Mouse (Mus musculus) erythroblast, embryonic 14.5 days (primary cell): Measurements from ENCODE around the gene Zbtb25. TPM values are rescaled to one million over a fixed set of nuclear protein-coding genes. Genes with fewer than 3 reads are reported as not detected.
A peak's percentile ranks its signal among the peaks of the same experiment; 100 is the strongest.

ENCODE experiments used
- H3K27me3 ChIP-seq: 2 replicates; pipeline ENCODE4 v1.6.1; 2012; ENCODE audit warnings: inconsistent platforms; ENCODE audit not compliant: control insufficient read depth
- H3K36me3 ChIP-seq: 2 replicates; pipeline ENCODE4 v1.6.1; 2012; ENCODE audit warnings: mild to moderate bottlenecking, inconsistent platforms; ENCODE audit not compliant: control insufficient read depth
- H3K4me1 ChIP-seq: 2 replicates; pipeline ENCODE4 v1.6.1; 2012; ENCODE audit warnings: inconsistent platforms; ENCODE audit not compliant: control insufficient read depth
- H3K4me3 ChIP-seq: replicated peaks from 2 replicates; pipeline ENCODE3; 2012; ENCODE audit warnings: moderate library complexity, mild to moderate bottlenecking, inconsistent platforms
- H3K9me3 ChIP-seq: 2 replicates; pipeline ENCODE4 v1.6.1; 2012; ENCODE audit warnings: low read length, inconsistent platforms, mixed read lengths; ENCODE audit not compliant: control insufficient read depth
- GATA1 ChIP-seq: IDR thresholded peaks from 2 replicates; pipeline ENCODE4 v1.6.1; 2012; ENCODE audit warnings: low read length, inconsistent platforms, mixed read lengths
- TAL1 ChIP-seq: IDR thresholded peaks from 3 replicates; pipeline ENCODE4 v1.6.1; 2012; ENCODE audit warnings: low read length, inconsistent platforms, mixed read lengths
- polyA plus RNA-seq: library from polyadenylated mRNA; stranded (reverse); fragments of >175 nt; gene quantifications from 2 replicates; pipeline ENCODE4 v1.2.3, GENCODE M21; 2012

The Zbtb25 gene
- 0.29 and 0.59 TPM in 2 replicates for polyA plus RNA-seq

- Histone ChIP-seq H3K4me1 (peaks cover 75% of the 10 kb centered on the region), H3K36me3 (peaks cover 13% of the 10 kb centered on the region), H3K27me3 (no peaks in the 10 kb centered on the region), H3K4me3 (peak within 1 kb of the TSS; percentile 96), H3K9me3 (no peaks in the 10 kb centered on the region)
- TF ChIP-seq TAL1 (no peak), GATA1 (no peak)
Observed at GRCm38 (mm10) chr12:76369206-76369977, at the start of gene Zbtb25. TSS of gene Zbtb25 (minus strand) at chr12:76369602.

DNA sequence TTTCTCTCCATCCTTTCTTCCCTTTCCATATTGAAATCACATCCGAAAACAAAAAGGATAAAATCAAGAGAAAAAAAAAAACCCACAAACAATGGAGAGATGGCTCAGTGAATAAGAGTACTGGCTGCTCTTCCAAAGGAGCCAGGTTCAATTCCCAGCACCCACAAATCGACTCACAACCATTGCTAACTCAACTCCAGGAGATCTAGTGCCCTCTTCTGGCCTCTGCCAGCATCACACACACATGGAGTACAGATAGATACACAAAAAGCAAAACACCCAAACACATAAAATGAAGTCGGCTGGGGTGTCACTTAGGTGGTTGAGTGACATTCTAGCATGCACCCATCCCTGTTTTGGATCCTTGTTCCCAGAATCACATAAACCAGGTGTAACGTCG, 48.9 kb upstream of the Zbtb25 start:
- Histone ChIP-seq H3K4me1 (peaks cover 12% of the 10 kb centered on the region), H3K9me3 (peaks cover 13% of the 10 kb centered on the region), H3K36me3 (no peaks in the 10 kb centered on the region), H3K27me3 (peaks cover 36% of the 10 kb centered on the region), H3K4me3 (no peak overlapping the region)
- no peak for TF ChIP-seq GATA1
- TF ChIP-seq TAL1 = no peak

GRCm38 (mm10) chr12:76417433-76417854, 48.0 kb upstream of the Zbtb25 start, which contains the start of gene Ppp1r36:
TSS of gene Ppp1r36 (plus strand) at chr12:76417538.
- TF ChIP-seq TAL1 = no peak
- no peak for TF ChIP-seq GATA1
- peaks cover 13% of the 10 kb centered on the region for H3K9me3 ChIP-seq
- H3K4me3 ChIP-seq = no peak within 1 kb of the TSS
- H3K36me3 ChIP-seq = no peaks in the 10 kb centered on the region
- H3K27me3 ChIP-seq = peaks cover 36% of the 10 kb centered on the region
- H3K4me1 ChIP-seq = peaks cover 12% of the 10 kb centered on the region

DNA sequence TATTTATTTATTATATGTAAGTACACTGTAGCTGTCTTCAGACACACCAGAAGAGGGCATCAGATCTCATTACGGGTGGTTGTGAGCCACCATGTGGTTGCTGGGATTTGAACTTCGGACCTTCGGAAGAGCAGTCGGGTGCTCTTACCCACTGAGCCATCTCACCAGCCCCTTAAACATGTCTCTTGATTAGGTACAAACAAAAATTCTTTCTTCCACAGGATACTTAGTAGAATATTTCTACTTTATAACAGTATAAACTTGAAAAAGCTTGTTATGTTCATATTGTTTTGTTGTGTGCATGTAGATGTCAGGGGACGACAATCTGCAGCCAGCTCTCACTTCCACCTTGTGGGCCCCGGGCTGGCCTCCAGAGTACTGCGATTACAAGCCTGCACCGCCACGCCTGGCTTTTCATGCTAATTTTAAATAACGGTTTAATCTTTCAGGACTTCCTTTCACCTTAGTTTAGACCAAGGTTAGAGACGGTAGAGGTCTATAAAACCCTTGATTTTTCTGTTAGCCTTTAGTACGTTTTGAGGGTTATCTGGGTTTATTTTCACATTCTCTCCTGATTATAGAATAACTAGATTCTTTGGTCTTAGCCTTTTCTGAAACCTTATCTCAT, 46.1 kb upstream of the Zbtb25 start:
- Histone ChIP-seq H3K36me3 (no peaks in the 10 kb centered on the region), H3K4me1 (peaks cover 12% of the 10 kb centered on the region), H3K4me3 (no peak overlapping the region), H3K27me3 (peaks cover 36% of the 10 kb centered on the region), H3K9me3 (peaks cover 13% of the 10 kb centered on the region)
- TF ChIP-seq GATA1 = no peak

DNA sequence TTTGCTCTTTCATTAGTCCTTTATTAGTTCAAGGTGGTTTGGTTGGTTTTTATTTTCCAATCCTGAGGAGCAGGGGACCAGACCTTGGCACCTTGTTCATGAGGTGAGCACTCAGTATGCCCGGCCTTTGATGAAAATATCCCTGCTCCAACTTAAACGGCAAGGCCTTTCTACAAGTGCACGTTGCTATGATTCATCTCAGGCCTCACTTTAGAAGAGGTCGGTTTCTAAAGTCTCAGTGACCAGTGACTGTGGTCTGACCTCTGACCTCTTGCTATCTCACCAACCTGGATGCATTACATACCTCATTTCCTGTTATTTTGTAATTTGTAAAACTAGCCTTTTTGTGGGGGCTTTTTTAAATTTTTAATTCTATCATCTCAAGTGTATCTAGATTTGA, 39.8 kb upstream of the Zbtb25 start:
- Histone ChIP-seq H3K4me3 (no peak overlapping the region), H3K36me3 (no peaks in the 10 kb centered on the region), H3K27me3 (peaks cover 52% of the 10 kb centered on the region), H3K4me1 (peaks cover 21% of the 10 kb centered on the region), H3K9me3 (peaks cover 18% of the 10 kb centered on the region)
- TF ChIP-seq GATA1 (no peak), TAL1 (no peak)

DNA sequence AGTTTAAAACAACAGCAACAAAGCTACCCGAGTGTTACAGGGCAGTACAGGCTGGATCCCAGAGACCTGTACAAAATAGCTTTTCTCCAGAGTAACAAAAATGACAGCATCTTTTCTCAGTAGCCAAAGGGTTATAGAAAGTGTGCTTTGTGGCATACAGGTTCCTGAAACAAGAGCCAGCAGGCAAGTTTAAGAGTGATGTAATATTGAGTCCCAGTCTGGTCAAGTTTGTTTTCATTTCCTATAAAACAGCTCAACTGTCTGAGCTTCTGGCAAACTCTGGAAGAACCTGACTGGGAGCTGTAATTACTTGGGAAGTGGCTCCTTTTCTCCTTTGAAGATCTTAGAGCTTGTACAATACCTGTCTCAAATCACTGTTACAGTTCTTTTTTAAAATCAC, 37.8 kb upstream of the Zbtb25 start:
- H3K9me3 ChIP-seq = peaks cover 18% of the 10 kb centered on the region
- H3K36me3 ChIP-seq = no peaks in the 10 kb centered on the region
- H3K4me3 ChIP-seq = no peak overlapping the region
- TF ChIP-seq TAL1 (no peak), GATA1 (no peak)
- H3K4me1 ChIP-seq = peaks cover 35% of the 10 kb centered on the region
- peaks cover 67% of the 10 kb centered on the region for H3K27me3 ChIP-seq

- Histone ChIP-seq H3K27me3 (peaks cover 69% of the 10 kb centered on the region), H3K36me3 (no peaks in the 10 kb centered on the region), H3K9me3 (peaks cover 18% of the 10 kb centered on the region), H3K4me1 (peaks cover 39% of the 10 kb centered on the region), H3K4me3 (peak overlapping the region; percentile 9)
- TF ChIP-seq GATA1 (no peak), TAL1 (no peak)
Observed at GRCm38 (mm10) chr12:76405971-76406370, 36.6 kb upstream of the Zbtb25 start.

DNA sequence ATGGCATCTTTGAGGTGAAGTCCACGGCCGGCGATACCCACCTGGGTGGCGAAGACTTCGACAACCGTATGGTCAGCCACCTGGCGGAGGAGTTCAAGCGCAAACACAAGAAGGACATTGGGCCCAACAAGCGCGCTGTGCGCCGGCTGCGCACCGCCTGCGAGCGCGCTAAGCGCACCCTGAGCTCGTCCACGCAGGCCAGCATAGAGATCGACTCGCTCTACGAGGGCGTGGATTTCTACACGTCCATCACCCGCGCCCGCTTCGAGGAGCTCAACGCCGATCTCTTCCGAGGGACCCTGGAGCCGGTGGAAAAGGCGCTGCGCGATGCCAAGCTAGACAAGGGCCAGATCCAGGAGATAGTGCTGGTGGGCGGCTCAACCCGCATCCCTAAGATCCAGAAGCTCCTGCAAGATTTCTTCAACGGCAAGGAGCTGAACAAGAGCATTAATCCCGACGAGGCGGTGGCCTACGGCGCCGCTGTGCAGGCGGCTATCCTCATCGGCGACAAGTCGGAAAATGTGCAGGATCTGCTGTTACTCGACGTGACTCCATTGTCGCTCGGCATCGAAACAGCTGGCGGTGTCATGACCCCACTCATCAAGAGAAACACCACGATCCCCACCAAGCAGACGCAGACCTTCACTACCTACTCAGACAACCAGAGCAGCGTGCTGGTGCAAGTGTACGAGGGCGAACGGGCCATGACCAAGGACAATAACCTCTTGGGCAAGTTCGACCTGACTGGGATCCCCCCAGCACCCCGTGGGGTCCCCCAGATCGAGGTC, 36.0 kb upstream of the Zbtb25 start:
- peaks cover 68% of the 10 kb centered on the region for H3K27me3 ChIP-seq
- H3K4me3 ChIP-seq = peak overlapping the region; percentile 88
- TF ChIP-seq GATA1 (no peak), TAL1 (no peak)
- peaks cover 18% of the 10 kb centered on the region for H3K9me3 ChIP-seq
- H3K4me1 ChIP-seq = peaks cover 40% of the 10 kb centered on the region
- no peaks in the 10 kb centered on the region for H3K36me3 ChIP-seq

GRCm38 (mm10) chr12:76404836-76405182, 35.4 kb upstream of the Zbtb25 start:
- Histone ChIP-seq H3K36me3 (no peaks in the 10 kb centered on the region), H3K4me3 (peak overlapping the region; percentile 88), H3K9me3 (peaks cover 18% of the 10 kb centered on the region), H3K4me1 (peaks cover 40% of the 10 kb centered on the region), H3K27me3 (peaks cover 67% of the 10 kb centered on the region)
- TF ChIP-seq GATA1 = no peak
- no peak for TF ChIP-seq TAL1
